Comparison of ENCODE assay signal across 25 mouse cellular contexts in genomic region chr10:9760264-9760663, GRCm38 (mm10).
DNase-seq lines count a peak whose midpoint lies in the region; ATAC-seq lines count a peak whose summit lies in the region.
"Had no signal": no experiment of that assay in that cellular context is flagged by ENCODE, and none has a peak within 500 bp of the region (broad histone marks: within the 10 kb centered on the region; RNA-seq: fewer than 3 reads in every experiment).

No protein-coding gene starts in this region.

- H3K27ac ChIP-seq in heart, embryonic 13.5 days (replicated peaks) = no peak overlapping the region
- no peak overlapping the region for H3K27ac ChIP-seq in intestine, embryonic 15.5 days
- H3K27ac ChIP-seq in intestine, embryonic 16.5 days (ENCODE audit: low read length) = no peak overlapping the region
- H3K27ac ChIP-seq: forebrain, embryonic 10.5 days; forebrain, embryonic 13.5 days; heart, adult 2 months; heart, embryonic 15.5 days; hindbrain, embryonic 10.5 days; hindbrain, embryonic 13.5 days had no signal

- peak overlapping the region; percentile 27; the same call in 1 of the 2 replicates for H3K4me2 ChIP-seq in heart, embryonic 13.5 days
- no peak overlapping the region for H3K4me2 ChIP-seq in intestine, embryonic 15.5 days (replicated peaks)
- H3K4me2 ChIP-seq in intestine, embryonic 16.5 days (ENCODE audit: low read depth, low read length) = peak overlapping the region; percentile 23; the same call in 1 of the 2 replicates
- H3K4me2 ChIP-seq: forebrain, embryonic 13.5 days; heart, embryonic 15.5 days; hindbrain, embryonic 13.5 days had no signal

- WGBS in heart, embryonic 13.5 days = 24% methylated on average over 8 of the region's 8 CpGs
- 54% methylated on average over 8 of the region's 8 CpGs for WGBS in intestine, embryonic 15.5 days
- WGBS in intestine, embryonic 16.5 days = 53% methylated on average over 8 of the region's 8 CpGs

- no peak for DNase-seq in heart, postnatal 36 days
- DNase-seq in right cerebral cortex, postnatal 25 days = no peak
- no peak for DNase-seq in cerebellum, adult 9-10 months
- DNase-seq: adrenal gland, adult 8-10 months; adrenal gland, postnatal 25 days; cerebellum, adult 11-12 months; cerebellum, adult 8-10 months; cerebellum, postnatal 14 days; gastrocnemius, postnatal 10 days; gastrocnemius, postnatal 36 days; heart, adult 2 months; heart, postnatal 10 days; kidney, adult 11 months had no signal

- H3K4me1 ChIP-seq in heart, embryonic 13.5 days = peaks cover 16% of the 10 kb centered on the region
- H3K4me1 ChIP-seq in intestine, embryonic 15.5 days (replicated peaks) = peaks cover 3% of the 10 kb centered on the region; the same call in 1 of the 2 replicates
- H3K4me1 ChIP-seq in intestine, embryonic 16.5 days (ENCODE audit: control insufficient read depth, insufficient read depth, low read length) = peaks cover 5% of the 10 kb centered on the region; the same call in 1 of the 2 replicates
- H3K4me1 ChIP-seq: forebrain, embryonic 10.5 days; forebrain, embryonic 13.5 days; hindbrain, embryonic 10.5 days; hindbrain, embryonic 13.5 days had no signal

- no peak for ATAC-seq in heart, embryonic 13.5 days (ENCODE audit: extremely low read depth, insufficient number of reproducible peaks, low FRiP score, low TSS enrichment)
- ATAC-seq in intestine, embryonic 15.5 days = peak; percentile 70
- peak; percentile 75 for ATAC-seq in intestine, embryonic 16.5 days
- ATAC-seq: activated CD4-positive, CD25-positive, alpha-beta regulatory T cell, adult 4 months; CD4-positive, CD25-positive, alpha-beta regulatory T cell, adult 4 months; forebrain, embryonic 13.5 days; forebrain, embryonic 16.5 days; hindbrain, embryonic 16.5 days had no signal

- H3K9ac ChIP-seq in heart, embryonic 13.5 days = no peak overlapping the region
- H3K9ac ChIP-seq in intestine, embryonic 15.5 days = no peak overlapping the region
- H3K9ac ChIP-seq in intestine, embryonic 16.5 days (ENCODE audit: low read depth, low read length) = no peak overlapping the region
- H3K9ac ChIP-seq: forebrain, embryonic 13.5 days; heart, embryonic 15.5 days; hindbrain, embryonic 13.5 days had no signal

- H3K27me3 ChIP-seq in heart, embryonic 13.5 days (replicated peaks) = no peaks in the 10 kb centered on the region
- no peaks in the 10 kb centered on the region for H3K27me3 ChIP-seq in intestine, embryonic 15.5 days (replicated peaks)
- no peaks in the 10 kb centered on the region for H3K27me3 ChIP-seq in intestine, embryonic 16.5 days (replicated peaks; ENCODE audit: control insufficient read depth, insufficient read depth, low read length)
- H3K27me3 ChIP-seq: forebrain, embryonic 13.5 days; heart, embryonic 15.5 days; hindbrain, embryonic 13.5 days had no signal

- intact Hi-C loops in heart, postnatal 36 days (cut with DNase I) = no loop called here

- no peaks in the 10 kb centered on the region for H3K9me3 ChIP-seq in heart, embryonic 13.5 days
- no peaks in the 10 kb centered on the region for H3K9me3 ChIP-seq in intestine, embryonic 15.5 days
- H3K9me3 ChIP-seq in intestine, embryonic 16.5 days (ENCODE audit: control insufficient read depth, low read length) = no peaks in the 10 kb centered on the region
- H3K9me3 ChIP-seq: forebrain, embryonic 10.5 days; forebrain, embryonic 13.5 days; heart, embryonic 15.5 days; hindbrain, embryonic 10.5 days; hindbrain, embryonic 13.5 days had no signal

- H3K36me3 ChIP-seq in heart, embryonic 13.5 days = peaks cover 25% of the 10 kb centered on the region
- H3K36me3 ChIP-seq in intestine, embryonic 15.5 days = no peaks in the 10 kb centered on the region
- no peaks in the 10 kb centered on the region for H3K36me3 ChIP-seq in intestine, embryonic 16.5 days (ENCODE audit: control insufficient read depth, insufficient read depth, low read length)

- no peak overlapping the region for H3K4me3 ChIP-seq in heart, embryonic 13.5 days
- H3K4me3 ChIP-seq in intestine, embryonic 15.5 days (replicated peaks) = no peak overlapping the region
- H3K4me3 ChIP-seq in intestine, embryonic 16.5 days (ENCODE audit: low read length) = no peak overlapping the region
- H3K4me3 ChIP-seq: forebrain, embryonic 10.5 days; forebrain, embryonic 13.5 days; heart, adult 2 months; heart, embryonic 15.5 days; hindbrain, embryonic 10.5 days; hindbrain, embryonic 13.5 days had no signal
